Mouse (Mus musculus) ES-Bruce4 (cell line): ENCODE data around the gene Auts2.

Experiments used
- CTCF ChIP-seq: IDR thresholded peaks from one replicate; pipeline ENCODE4 v1.8.1; 2011; ENCODE audit warnings: low read depth, low read length
- POLR2A ChIP-seq: IDR thresholded peaks from one replicate; pipeline ENCODE4 v1.8.1; 2011; ENCODE audit warnings: low read length; ENCODE audit not compliant: insufficient read depth

GRCm38 (mm10) chr5:132297309-132297708 lies 245.8 kb downstream of the Auts2 start:
- no peak for TF ChIP-seq POLR2A
- no peak for TF ChIP-seq CTCF
